Mouse (Mus musculus): ENCODE measurements around the gene Slc16a10.

Gene Slc16a10

DNA sequence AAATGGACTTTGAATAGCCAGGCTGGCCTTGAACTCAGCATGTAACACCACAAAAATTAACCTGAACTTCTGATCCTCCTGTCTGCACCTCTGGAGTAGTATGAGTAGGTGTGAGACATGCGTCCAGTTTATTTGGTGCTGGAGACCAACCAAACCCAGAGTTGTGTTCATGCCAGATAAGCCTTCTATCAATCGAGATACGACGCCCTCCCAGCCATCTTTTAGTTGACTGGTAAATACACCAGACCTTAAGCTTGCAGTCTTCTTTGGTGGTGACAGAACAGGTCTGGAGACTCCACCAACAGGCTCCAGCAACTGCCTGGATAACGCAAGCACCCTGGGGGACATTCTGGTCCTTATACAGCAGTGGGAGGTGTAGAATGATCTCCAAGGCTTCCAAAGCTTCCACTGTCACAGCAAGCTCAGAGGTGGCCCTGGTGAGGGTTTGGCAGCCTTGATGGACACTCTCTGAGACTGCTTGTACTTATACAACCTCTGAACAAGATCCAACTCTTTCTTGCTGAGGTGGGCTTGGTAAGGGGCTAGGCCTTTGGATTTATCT lies 7.6 kb upstream of the Slc16a10 start:
- no peak for DNase-seq (ENCODE audit: low read depth, low spot score)

DNA sequence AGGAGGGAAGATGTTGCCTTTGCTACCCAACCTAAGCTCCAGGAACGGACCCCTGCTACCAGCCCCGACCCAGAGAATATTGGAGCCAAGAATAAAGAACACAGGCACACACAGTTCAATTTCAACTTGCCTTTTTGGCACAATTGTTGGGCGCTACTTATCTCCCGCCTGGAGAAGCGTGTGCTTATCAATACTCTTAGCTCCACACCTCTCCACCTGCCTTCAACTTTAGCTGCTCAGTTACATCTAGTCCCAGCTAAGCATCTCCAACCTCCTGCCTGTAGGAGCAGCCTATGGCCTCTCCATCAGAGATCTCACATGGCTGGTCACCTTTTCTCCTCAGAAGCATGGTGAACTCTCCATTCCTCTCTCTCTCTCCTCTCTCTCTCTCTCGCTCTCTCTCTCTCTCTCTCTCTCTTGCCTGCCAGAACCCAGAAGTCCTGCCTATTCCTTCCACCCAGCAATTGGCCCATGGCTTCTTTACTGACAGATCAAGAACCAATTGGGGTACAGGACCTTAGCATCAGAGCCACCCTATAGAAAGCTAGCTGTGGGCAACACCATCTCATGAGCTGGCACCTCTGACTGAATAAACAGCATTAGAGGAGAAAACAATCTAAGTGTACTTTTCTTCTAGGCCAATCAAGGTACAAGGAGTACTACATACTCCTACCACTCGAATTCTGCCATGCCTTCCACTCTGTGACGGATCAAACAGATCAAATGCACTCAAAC lies 5.4 kb upstream of the Slc16a10 start:
- no peak for DNase-seq (ENCODE audit: low read depth, low spot score)

- no peak for DNase-seq (ENCODE audit: low read depth, low spot score)
Measured at GRCm38 (mm10) chr10:40146451-40146850, 4.4 kb upstream of the Slc16a10 start.

DNA sequence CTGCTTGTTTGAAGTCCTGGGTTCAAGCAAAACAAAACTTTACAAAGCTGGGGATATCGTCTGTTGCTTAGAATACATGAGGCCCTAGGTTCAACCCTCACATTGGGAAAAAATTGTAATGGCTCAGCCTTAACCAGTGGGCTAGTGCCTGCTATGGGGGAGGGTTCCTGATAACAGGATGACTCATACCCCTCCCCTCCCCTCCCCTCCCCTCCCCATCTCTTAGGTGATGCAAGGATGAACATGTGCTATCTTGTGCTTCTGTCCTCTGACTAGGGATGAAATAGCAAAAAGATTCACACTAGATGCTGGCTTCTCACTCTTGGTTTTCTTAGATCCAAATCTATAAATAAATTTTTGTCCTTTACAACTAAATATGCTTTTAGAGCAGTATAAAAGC lies 2.8 kb upstream of the Slc16a10 start:
- no peak for DNase-seq (ENCODE audit: low read depth, low spot score)

DNA sequence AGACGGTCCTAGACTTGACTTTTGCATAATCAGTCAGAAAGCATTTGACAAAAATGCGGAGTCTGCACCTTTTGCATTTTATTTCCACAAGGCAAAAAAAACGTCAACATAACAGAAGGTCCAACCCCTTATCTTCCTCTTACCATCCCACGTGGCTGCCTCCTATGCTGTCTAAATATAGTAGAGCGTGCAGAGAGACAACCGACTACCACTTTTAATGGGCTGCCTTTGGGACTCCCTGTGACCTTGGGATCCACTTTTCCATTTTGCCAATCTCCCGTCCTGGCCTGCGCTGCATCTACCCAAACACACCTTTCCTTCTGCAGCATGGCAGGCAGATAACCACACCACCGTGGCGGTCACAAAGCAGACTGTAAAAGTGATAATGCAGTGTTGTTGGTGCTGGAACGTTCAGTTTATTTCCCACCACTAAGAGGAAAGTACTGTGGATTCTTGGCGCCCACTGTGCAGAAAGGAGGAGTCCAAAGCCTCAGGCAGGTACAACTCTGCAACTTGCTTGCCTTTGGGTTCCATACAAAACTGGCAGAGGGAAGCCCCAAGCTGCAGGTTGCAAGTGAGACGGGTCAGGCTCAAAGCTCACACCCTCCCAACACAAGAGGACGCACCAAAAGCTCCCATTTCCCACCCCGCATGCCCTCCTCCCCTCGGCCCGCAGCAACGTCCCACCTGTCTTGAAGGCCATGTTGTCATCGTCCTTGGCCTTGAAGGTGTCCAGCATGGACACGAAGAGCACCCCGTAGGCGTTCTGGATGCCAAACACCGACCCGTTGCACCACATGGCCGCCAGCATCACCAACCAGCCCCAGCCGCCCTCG lies 824 bp downstream of the Slc16a10 start:
- DNase-seq (ENCODE audit: low read depth, low spot score) = no peak

DNA sequence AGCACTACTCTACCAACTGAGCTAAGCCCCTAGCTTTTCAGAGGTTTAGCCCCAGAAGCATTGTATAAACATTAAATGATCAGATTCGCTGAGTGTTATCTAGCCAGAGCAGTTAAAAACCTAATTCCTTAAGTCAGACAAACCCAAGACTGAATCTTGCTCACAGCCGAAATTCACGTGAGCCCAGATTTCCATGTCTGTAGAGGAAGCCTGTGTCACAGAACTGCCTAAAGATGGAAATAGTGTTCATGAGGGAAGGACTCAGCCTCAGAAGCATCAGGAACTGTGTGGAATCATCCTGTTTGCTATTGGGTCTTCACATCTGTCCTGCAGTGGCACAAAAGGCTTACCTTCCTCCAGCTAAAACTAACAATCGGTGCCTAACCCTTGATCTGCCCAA lies 2.4 kb downstream of the Slc16a10 start:
- no peak for DNase-seq (ENCODE audit: low read depth, low spot score)

GRCm38 (mm10) chr10:40135807-40136778 lies 6.0 kb downstream of the Slc16a10 start:
- DNase-seq (ENCODE audit: low read depth, low spot score) = no peak

GRCm38 (mm10) chr10:40134906-40135305 lies 7.2 kb downstream of the Slc16a10 start:
- DNase-seq (ENCODE audit: low read depth, low spot score) = no peak

GRCm38 (mm10) chr10:40133636-40134035 lies 8.4 kb downstream of the Slc16a10 start:
- no peak for DNase-seq (ENCODE audit: low read depth, low spot score)

DNA sequence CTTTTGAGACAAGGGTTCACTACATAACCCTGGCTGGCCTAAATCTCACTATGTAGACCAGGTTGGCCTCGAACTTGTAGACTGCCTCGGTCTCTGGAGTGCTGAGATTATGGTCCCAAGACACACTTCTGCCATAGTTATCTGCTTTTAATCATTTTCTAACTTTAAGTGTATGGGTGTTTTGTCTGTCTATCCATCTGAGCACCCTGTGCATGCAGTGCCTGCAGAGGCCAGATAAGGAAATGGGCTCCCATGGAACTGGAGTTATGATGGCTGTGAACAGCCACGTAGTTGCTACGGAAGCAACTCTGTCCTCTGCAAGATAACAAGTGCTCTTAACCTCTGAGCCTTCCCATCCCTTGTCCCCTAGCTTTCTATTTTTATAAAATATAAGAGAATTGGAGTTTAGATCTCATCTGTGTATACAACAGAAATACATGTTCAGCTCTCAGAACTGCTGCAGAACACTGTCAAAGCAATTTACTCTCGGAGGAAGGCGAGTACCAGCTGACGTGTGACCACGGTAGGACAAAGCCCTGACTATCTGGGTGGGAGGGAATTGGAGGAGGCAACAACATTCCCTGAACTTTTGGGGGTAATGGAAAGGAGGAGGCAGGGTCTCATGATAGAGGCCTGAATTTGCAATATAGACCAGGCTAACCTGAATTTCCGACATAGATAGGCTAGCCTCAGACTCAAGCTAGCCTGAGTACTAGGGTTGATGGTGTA lies 10.2 kb downstream of the Slc16a10 start:
- DNase-seq (ENCODE audit: low read depth, low spot score) = no peak

- DNase-seq (ENCODE audit: low read depth, low spot score) = no peak
Measured at GRCm38 (mm10) chr10:40130126-40130525, 11.9 kb downstream of the Slc16a10 start.

- no peak for DNase-seq (ENCODE audit: low read depth, low spot score)
Measured at GRCm38 (mm10) chr10:40129134-40129533, 12.9 kb downstream of the Slc16a10 start.

DNA sequence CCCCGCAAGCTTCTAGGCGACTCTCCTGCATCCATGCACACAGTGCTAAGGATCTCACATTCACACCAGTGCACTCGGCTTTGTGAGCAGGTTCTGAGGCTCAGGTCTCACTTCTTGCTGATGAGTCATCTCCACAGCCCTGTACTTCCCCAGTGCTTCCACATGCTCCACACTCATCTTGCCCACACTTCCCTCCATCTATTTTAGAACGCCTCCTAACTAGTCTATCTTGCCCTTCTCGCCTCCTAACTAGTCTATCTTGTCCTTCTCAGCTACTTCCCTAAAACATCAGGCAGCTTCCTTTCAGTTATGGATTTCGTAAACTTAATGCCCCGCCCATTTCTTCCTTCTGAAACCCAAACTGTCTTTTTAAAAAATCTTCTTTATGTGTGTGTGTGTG lies 13.6 kb downstream of the Slc16a10 start:
- no peak for DNase-seq (ENCODE audit: low read depth, low spot score)

GRCm38 (mm10) chr10:40125200-40125599 lies 16.9 kb downstream of the Slc16a10 start:
- DNase-seq (ENCODE audit: low read depth, low spot score) = no peak

DNA sequence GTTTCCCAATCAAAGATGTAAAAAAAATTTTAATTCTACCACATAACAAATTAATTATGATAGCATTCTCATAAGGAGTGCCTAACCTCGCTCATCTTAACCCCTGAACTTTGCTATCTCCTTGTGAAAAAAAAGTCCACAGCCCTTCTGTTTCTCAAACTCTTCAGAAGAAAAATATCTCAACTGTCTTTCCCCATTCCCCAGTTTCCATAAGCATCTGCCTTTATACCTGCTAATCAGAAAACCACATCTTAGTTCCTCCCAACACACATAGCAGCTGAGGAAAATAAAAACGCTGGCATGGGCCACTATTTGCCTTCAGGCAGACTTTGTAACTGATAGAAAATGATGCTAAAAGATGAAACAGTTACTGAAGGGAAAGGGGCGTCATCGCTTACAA lies 17.5 kb downstream of the Slc16a10 start:
- DNase-seq (ENCODE audit: low read depth, low spot score) = no peak

DNA sequence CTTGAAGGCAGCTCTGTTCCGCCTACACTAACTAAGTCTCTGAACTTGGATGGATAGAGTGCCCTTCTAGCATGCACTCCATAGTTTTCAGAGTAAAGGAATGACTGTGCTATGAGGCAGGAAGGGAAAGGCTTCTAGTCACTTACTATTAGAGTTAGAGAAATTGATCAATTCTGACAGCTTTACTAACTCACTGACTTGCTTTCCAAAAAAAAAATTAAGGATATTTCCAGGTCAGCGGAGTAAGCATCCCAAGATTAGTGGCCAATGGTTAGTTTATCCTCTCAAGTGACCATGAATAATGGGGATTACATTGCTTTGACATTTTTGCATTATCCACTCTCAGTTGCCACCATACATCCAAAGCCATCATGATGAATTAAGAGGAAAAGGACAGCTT lies 18.0 kb downstream of the Slc16a10 start:
- DNase-seq (ENCODE audit: low read depth, low spot score) = no peak

DNA sequence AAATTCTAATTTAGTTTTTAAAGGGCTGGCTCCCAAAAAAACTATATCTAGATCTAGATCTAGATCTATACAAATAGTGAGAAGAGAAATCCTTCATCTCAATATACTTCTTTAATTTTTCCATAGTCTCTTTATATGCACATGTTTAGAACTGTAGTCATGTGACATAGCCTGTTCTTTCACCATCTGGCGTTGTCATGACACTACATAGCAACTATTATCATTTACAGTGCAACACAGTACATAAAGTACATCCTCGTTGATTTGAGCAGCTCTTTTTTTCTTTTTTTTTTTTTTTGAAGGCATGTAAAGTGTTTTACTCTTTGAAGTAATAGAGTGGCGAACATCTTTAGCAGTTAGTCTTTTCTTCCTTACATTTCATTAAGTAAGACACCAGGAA lies 22.6 kb downstream of the Slc16a10 start:
- DNase-seq (ENCODE audit: low read depth, low spot score) = no peak

GRCm38 (mm10) chr10:40118743-40119387 lies 23.2 kb downstream of the Slc16a10 start:
- DNase-seq (ENCODE audit: low read depth, low spot score) = no peak

DNA sequence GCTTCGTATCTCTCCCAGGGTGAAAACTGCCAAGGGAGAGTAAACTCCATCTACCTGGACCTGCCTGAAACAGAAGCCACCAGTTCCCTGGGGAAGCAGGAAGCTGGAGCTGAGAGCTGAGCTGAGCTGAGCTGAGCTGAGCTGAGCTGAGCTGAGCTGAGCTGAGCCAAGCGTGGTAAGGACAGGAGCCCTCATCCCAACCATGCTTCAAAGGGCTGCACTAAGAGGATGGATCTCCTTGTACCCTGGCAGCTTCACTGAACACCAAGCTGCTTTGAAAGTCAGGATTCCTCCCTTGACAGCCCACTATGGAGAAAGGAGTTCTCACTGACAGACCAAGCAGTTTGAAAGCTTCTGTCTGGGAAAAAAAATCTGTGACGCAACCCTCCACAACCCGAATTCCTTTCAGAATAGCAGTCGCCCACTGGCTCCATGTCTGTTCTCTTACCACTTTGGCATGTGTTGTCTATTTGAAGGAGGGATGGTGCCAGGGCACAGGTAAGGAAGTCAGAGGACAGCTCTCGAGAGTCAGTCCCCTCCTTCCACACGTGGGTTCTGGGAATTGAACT lies 28.5 kb downstream of the Slc16a10 start:
- no peak for DNase-seq (ENCODE audit: low read depth, low spot score)

- no peak for DNase-seq (ENCODE audit: low read depth, low spot score)
Measured at GRCm38 (mm10) chr10:40112256-40112655, 29.8 kb downstream of the Slc16a10 start.

Data from embryo, embryonic 11.5 days (tissue).